8 mouse cellular contexts compared by ENCODE assay signal in the genomic region with DNA sequence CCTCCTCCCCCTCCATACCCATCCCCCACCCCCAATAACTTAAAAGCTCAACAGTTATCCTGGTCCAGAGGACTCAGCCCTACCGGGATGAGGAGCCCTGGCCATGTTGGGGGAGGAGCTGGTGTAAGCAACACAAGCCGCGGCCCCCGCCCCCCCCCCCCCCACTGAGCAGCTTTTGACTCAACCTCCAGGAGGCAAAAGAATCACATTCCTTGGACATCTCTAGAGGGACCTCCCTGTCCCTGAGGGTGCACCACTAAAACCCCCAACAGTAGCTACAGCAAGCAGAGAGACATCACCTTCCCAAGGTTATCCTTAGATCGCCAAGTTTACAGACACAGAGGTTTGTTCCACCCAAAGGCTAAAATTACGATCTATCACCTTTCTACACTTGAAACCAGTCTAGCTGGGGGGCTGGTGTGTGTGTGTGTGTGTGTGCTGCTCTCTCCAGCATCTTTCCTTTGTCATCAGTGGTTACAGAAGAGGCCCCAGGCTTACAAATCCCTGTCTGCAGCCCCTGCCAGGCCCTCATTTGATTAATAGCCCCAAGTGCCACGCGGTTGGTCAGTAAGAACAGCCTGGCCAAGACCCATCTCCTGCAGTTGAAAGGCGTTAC. TPM values are rescaled to one million over a fixed set of nuclear protein-coding genes. Genes with fewer than 3 reads are reported as not detected.
DNase-seq lines count a peak whose midpoint lies in the region; ATAC-seq and TF ChIP-seq lines count a peak whose summit lies in the region.

No protein-coding gene starts in this region.

- ATAC-seq in forebrain, embryonic 15.5 days (replicated peaks) = no peak; the same call in 1 of the 2 replicates
- ATAC-seq in midbrain, postnatal 0 days (ENCODE audit: low FRiP score) = no peak
- no peak for ATAC-seq in limb, embryonic 13.5 days (ENCODE audit: low FRiP score, low read depth)

- peak overlapping the region; percentile 66 for H3K4me3 ChIP-seq in forebrain, embryonic 10.5 days
- no peak overlapping the region for H3K4me3 ChIP-seq in forebrain, embryonic 15.5 days
- H3K4me3 ChIP-seq in midbrain, embryonic 10.5 days = peak overlapping the region; percentile 72
- no peak overlapping the region for H3K4me3 ChIP-seq in midbrain, postnatal 0 days (ENCODE audit: low read depth, low read length)
- peak overlapping the region; percentile 56 for H3K4me3 ChIP-seq in limb, embryonic 13.5 days

- WGBS in forebrain, embryonic 10.5 days = 2% methylated on average over 9 of the region's 9 CpGs
- 3% methylated on average over 9 of the region's 9 CpGs for WGBS in forebrain, embryonic 15.5 days
- under 1% methylated on average over 9 of the region's 9 CpGs for WGBS in midbrain, embryonic 10.5 days
- WGBS in midbrain, postnatal 0 days = 11% methylated on average over 9 of the region's 9 CpGs
- 13% methylated on average over 9 of the region's 9 CpGs for WGBS in limb, embryonic 13.5 days

- no peak overlapping the region for H3K9ac ChIP-seq in forebrain, embryonic 15.5 days (replicated peaks)
- no peak overlapping the region for H3K9ac ChIP-seq in midbrain, postnatal 0 days (replicated peaks; ENCODE audit: low read length, poor library complexity, severe bottlenecking)
- H3K9ac ChIP-seq in limb, embryonic 13.5 days = no peak overlapping the region

- no peaks in the 10 kb centered on the region for H3K9me3 ChIP-seq in forebrain, embryonic 10.5 days
- no peaks in the 10 kb centered on the region for H3K9me3 ChIP-seq in forebrain, embryonic 15.5 days
- H3K9me3 ChIP-seq in midbrain, embryonic 10.5 days (replicated peaks) = no peaks in the 10 kb centered on the region
- H3K9me3 ChIP-seq in midbrain, postnatal 0 days (ENCODE audit: low read length) = no peaks in the 10 kb centered on the region
- no peaks in the 10 kb centered on the region for H3K9me3 ChIP-seq in limb, embryonic 13.5 days

- peak overlapping the region; percentile 92 for H3K27ac ChIP-seq in forebrain, embryonic 10.5 days
- no peak overlapping the region for H3K27ac ChIP-seq in forebrain, embryonic 15.5 days (replicated peaks)
- H3K27ac ChIP-seq in midbrain, embryonic 10.5 days (replicated peaks) = peak overlapping the region; percentile 96
- H3K27ac ChIP-seq in midbrain, postnatal 0 days (ENCODE audit: low read depth, low read length) = no peak overlapping the region
- no peak overlapping the region for H3K27ac ChIP-seq in limb, embryonic 13.5 days

- peaks cover 12% of the 10 kb centered on the region; the same call in 1 of the 2 replicates for H3K36me3 ChIP-seq in forebrain, embryonic 10.5 days (replicated peaks)
- no peaks in the 10 kb centered on the region for H3K36me3 ChIP-seq in forebrain, embryonic 15.5 days
- H3K36me3 ChIP-seq in midbrain, embryonic 10.5 days = peaks cover 9% of the 10 kb centered on the region; the same call in 1 of the 2 replicates
- no peaks in the 10 kb centered on the region for H3K36me3 ChIP-seq in midbrain, postnatal 0 days (ENCODE audit: insufficient read depth, low read length)
- H3K36me3 ChIP-seq in limb, embryonic 13.5 days = no peaks in the 10 kb centered on the region

- peaks cover 87% of the 10 kb centered on the region for H3K4me1 ChIP-seq in forebrain, embryonic 10.5 days
- H3K4me1 ChIP-seq in forebrain, embryonic 15.5 days = peaks cover 21% of the 10 kb centered on the region
- peaks cover 76% of the 10 kb centered on the region for H3K4me1 ChIP-seq in midbrain, embryonic 10.5 days
- no peaks in the 10 kb centered on the region for H3K4me1 ChIP-seq in midbrain, postnatal 0 days (ENCODE audit: insufficient read depth, low read length)
- peaks cover 42% of the 10 kb centered on the region for H3K4me1 ChIP-seq in limb, embryonic 13.5 days

- TF ChIP-seq CTCF in midbrain, postnatal 0 days (IDR thresholded peaks at IDR 0.05) = no peak

- no peak overlapping the region; the same call in 1 of the 2 replicates for H3K4me2 ChIP-seq in forebrain, embryonic 15.5 days (replicated peaks)
- no peak overlapping the region for H3K4me2 ChIP-seq in midbrain, postnatal 0 days (ENCODE audit: low read depth, low read length, poor library complexity, severe bottlenecking)
- H3K4me2 ChIP-seq in limb, embryonic 13.5 days (replicated peaks) = peak overlapping the region; percentile 98

- peak; percentile 69 for DNase-seq in forebrain, embryonic 10.5 days (ENCODE audit: extremely low spot score, low spot score)
- peak; percentile 72 for DNase-seq in midbrain, embryonic 10.5 days (ENCODE audit: low spot score)
- no peak for DNase-seq in midbrain, postnatal 0 days (ENCODE audit: low spot score)
- no peak for DNase-seq in natural killer cell, adult 2 months (ENCODE audit: low spot score in 2 of 2)
- no peak for DNase-seq in thymus, postnatal 36 days
- no peak for DNase-seq in adrenal gland, postnatal 25 days

- H3K27me3 ChIP-seq in forebrain, embryonic 10.5 days (ENCODE audit: poor library complexity, severe bottlenecking) = peaks cover 25% of the 10 kb centered on the region; the same call in 1 of the 2 replicates
- peaks cover 4% of the 10 kb centered on the region; the same call in 1 of the 2 replicates for H3K27me3 ChIP-seq in forebrain, embryonic 15.5 days
- H3K27me3 ChIP-seq in midbrain, embryonic 10.5 days (ENCODE audit: low read depth, poor library complexity, severe bottlenecking) = peaks cover 20% of the 10 kb centered on the region
- H3K27me3 ChIP-seq in midbrain, postnatal 0 days (ENCODE audit: insufficient read depth, low read length) = peaks cover 15% of the 10 kb centered on the region
- H3K27me3 ChIP-seq in limb, embryonic 13.5 days = peaks cover 23% of the 10 kb centered on the region

RNA-seq across cellular contexts. Expression of a gene that starts 1.8 kb away (rescaled TPM):
- 147 and 152 TPM in 2 replicates for polyA plus RNA-seq in forebrain, embryonic 10.5 days (2016; fragmentation: Nextera tagmentation; extraction: Ambion mirVana)
- polyA plus RNA-seq in forebrain, embryonic 15.5 days (2015; fragmentation: Nextera tagmentation; extraction: Ambion mirVana) = 23.5 and 23.8 TPM in 2 replicates
- polyA plus RNA-seq in midbrain, embryonic 10.5 days (2016; fragmentation: Nextera tagmentation; extraction: Ambion mirVana) = 146 and 155 TPM in 2 replicates
- total RNA-seq in midbrain, postnatal 0 days (2014; rRNA removed) = 27.7 and 30.3 TPM in 2 replicates
- 14.6 and 15.4 TPM in 2 replicates for polyA plus RNA-seq in midbrain, postnatal 0 days (2015; fragmentation: Nextera tagmentation; extraction: Ambion mirVana)
- polyA plus RNA-seq in limb, embryonic 13.5 days (2015; fragmentation: Nextera tagmentation; extraction: Ambion mirVana) = 79.0 and 87.8 TPM in 2 replicates
- 26.1 and 29.6 TPM in 2 replicates for total RNA-seq in adrenal gland, postnatal 25 days (2021)

Comparison
In these comparisons a context has a peak if more than half of its experiments do, and no peak if none do; other contexts are left out.
1. DNase-seq: peak in forebrain, embryonic 10.5 days (single experiment) and midbrain, embryonic 10.5 days (single experiment); none in midbrain, postnatal 0 days (single experiment), natural killer cell, adult 2 months (0 of 2), thymus, postnatal 36 days (0 of 2) and adrenal gland, postnatal 25 days (single experiment).
2. H3K27ac ChIP-seq: peak in forebrain, embryonic 10.5 days (single experiment) and midbrain, embryonic 10.5 days (single experiment); none in forebrain, embryonic 15.5 days (single experiment), midbrain, postnatal 0 days (single experiment) and limb, embryonic 13.5 days (single experiment).
3. H3K4me3 ChIP-seq: peak in forebrain, embryonic 10.5 days (single experiment), midbrain, embryonic 10.5 days (single experiment) and limb, embryonic 13.5 days (single experiment); none in forebrain, embryonic 15.5 days (single experiment) and midbrain, postnatal 0 days (single experiment).